7 mouse cellular contexts compared by ENCODE assay signal in the genomic region with DNA sequence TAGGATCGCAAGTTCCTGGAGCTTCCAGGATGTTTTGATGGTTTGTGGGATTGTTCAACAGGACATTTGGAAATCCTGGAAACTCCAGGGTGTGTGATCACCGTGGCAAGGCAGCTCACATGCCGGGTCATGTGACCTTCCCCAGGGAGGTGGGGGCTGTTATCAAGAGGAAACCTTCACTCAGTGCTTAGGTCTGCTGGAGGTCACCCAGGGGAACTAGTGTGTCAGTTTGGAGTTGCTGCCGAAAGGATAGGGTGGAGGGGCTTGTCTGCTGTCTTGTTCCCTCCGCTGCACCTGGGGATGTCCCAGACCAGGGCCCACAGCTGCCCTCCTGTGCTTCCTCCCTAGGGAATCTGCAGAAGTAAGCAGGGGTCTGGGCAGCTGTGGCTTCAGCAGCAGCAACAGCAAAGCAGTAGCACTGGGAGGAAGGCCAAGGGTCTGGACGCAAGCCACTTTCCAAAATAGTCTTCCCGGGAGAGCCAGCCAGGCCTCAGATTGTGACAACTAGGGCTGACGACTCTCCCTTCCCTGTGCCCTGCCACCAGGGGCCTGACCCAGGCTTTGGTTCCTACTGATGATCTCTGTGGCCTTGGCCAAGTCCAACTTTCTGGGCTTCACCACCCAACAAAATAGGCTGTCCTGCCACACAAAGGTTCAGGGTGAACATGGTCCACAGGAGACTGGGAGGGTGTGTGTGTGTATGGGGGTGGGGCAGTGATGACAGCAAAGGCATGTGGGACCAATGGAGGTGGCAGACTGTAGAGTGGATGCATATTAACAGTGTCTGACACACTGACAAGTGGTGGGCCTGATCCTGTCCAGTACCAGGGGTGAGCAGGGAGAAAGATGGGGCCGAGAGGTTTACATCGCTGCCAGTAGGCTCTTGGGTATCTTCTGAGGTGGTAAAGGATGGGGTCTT. TPM values are rescaled to one million over a fixed set of nuclear protein-coding genes. Genes with fewer than 3 reads are reported as not detected.
A peak's percentile ranks its signal among the peaks of the same experiment; 100 is the strongest.
DNase-seq lines count a peak whose midpoint lies in the region; ATAC-seq lines count a peak whose summit lies in the region.

No protein-coding gene starts in this region.

- no peak overlapping the region for H3K4me2 ChIP-seq in midbrain, embryonic 16.5 days (ENCODE audit: low read length)
- H3K4me2 ChIP-seq in midbrain, embryonic 15.5 days: no peak overlapping the region

- H3K27ac ChIP-seq in midbrain, embryonic 16.5 days (ENCODE audit: low read length): no peak overlapping the region
- no peak overlapping the region for H3K27ac ChIP-seq in midbrain, embryonic 15.5 days

- no peaks in the 10 kb centered on the region for H3K27me3 ChIP-seq in midbrain, embryonic 16.5 days (ENCODE audit: control insufficient read depth, insufficient read depth, low read depth, low read length)
- H3K27me3 ChIP-seq in midbrain, embryonic 15.5 days (replicated peaks): no peaks in the 10 kb centered on the region

- peaks cover 9% of the 10 kb centered on the region; the same call in 1 of the 2 replicates for H3K36me3 ChIP-seq in midbrain, embryonic 16.5 days (ENCODE audit: control insufficient read depth, insufficient read depth, low read length)
- peaks cover 3% of the 10 kb centered on the region for H3K36me3 ChIP-seq in midbrain, embryonic 15.5 days (replicated peaks)

- WGBS in midbrain, embryonic 16.5 days: 85% methylated on average over 10 of the region's 10 CpGs
- 81% methylated on average over 10 of the region's 10 CpGs for WGBS in midbrain, embryonic 15.5 days

- no peaks in the 10 kb centered on the region for H3K9me3 ChIP-seq in midbrain, embryonic 16.5 days (replicated peaks; ENCODE audit: control insufficient read depth, low read length, poor library complexity, severe bottlenecking)
- no peaks in the 10 kb centered on the region for H3K9me3 ChIP-seq in midbrain, embryonic 15.5 days

- 0 out of 2 replicates have a peak, but pooled peaks have one; percentile 16 for ATAC-seq in midbrain, embryonic 16.5 days
- no peak for ATAC-seq in midbrain, embryonic 15.5 days (replicated peaks)

- peak; percentile 74 to 81 for DNase-seq in adrenal gland, postnatal 36 days
- peak; percentile 93 to 94 for DNase-seq in heart, adult 9 months (ENCODE audit: low spot score in 2 of 2)
- peak; percentile 79 to 92 for DNase-seq in kidney, postnatal 25 days
- peak; percentile 66 for DNase-seq in skeletal muscle tissue, adult 2 months (ENCODE audit: low read depth, low spot score)
- no peak for DNase-seq in T-cell, adult 2 months (ENCODE audit: low spot score)

- H3K4me3 ChIP-seq in midbrain, embryonic 16.5 days (ENCODE audit: low read depth, low read length): no peak overlapping the region
- H3K4me3 ChIP-seq in midbrain, embryonic 15.5 days: no peak overlapping the region

- no peak overlapping the region for H3K9ac ChIP-seq in midbrain, embryonic 16.5 days (ENCODE audit: low read depth, low read length)
- H3K9ac ChIP-seq in midbrain, embryonic 15.5 days: no peak overlapping the region

- H3K4me1 ChIP-seq in midbrain, embryonic 16.5 days (ENCODE audit: control insufficient read depth, insufficient read depth, low read length): no peaks in the 10 kb centered on the region
- no peaks in the 10 kb centered on the region for H3K4me1 ChIP-seq in midbrain, embryonic 15.5 days

RNA-seq across cellular contexts. Expression of a gene that starts 35.9 kb away (rescaled TPM):
- polyA plus RNA-seq in midbrain, embryonic 16.5 days (2015; fragmentation: Nextera tagmentation; extraction: Ambion mirVana): 7.0 and 8.8 TPM in 2 replicates
- polyA plus RNA-seq in midbrain, embryonic 15.5 days (2015; fragmentation: Nextera tagmentation; extraction: Ambion mirVana): 9.9 and 11.5 TPM in 2 replicates
- 1 to 10 TPM; 4.6 to 6.9 TPM for total RNA-seq in adrenal gland, postnatal 36 days (2021)
